Mouse (Mus musculus): ENCODE measurements around the gene Smarca2. TPM values are rescaled to one million over a fixed set of nuclear protein-coding genes. Genes with fewer than 3 reads are reported as not detected.

Gene Smarca2
- polyA plus RNA-seq, 1 experiment from 2014 or later = 72.0 TPM

DNA sequence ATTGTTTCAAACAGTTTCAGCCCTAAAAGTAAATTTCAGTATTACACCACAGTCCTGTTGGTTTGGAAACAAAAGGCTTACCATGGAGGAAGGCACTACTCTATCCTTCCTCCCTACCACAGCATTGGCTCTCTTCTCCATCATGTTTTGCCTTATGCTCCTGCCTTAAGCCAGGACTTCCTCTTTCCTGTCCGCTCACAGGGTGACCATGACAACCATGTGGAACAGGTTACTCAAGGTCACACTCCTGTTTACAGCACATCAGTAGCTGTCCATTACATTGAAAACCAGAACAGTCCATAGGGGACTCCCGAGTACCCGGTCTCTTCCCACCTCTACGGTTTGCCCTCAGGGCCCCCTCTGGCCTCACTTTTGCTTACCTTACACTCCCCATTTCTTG lies 92.3 kb downstream of the Smarca2 start:
- 53% methylated on average over 4 of the region's 4 CpGs for WGBS
- Histone ChIP-seq H3K4me3 (replicated peaks) (no peak overlapping the region), H3K27ac (no peak overlapping the region), H3K9ac (replicated peaks) (no peak overlapping the region), H3K4me1 (replicated peaks) (peaks cover 3% of the 10 kb centered on the region; the same call in 1 of the 2 replicates), H3K36me3 (peaks cover 74% of the 10 kb centered on the region), H3K4me2 (no peak overlapping the region), H3K27me3 (no peaks in the 10 kb centered on the region), H3K9me3 (no peaks in the 10 kb centered on the region)
- no peak for ATAC-seq (ENCODE audit: insufficient number of reproducible peaks, insufficient read depth, low FRiP score, low TSS enrichment, low read depth)

DNA sequence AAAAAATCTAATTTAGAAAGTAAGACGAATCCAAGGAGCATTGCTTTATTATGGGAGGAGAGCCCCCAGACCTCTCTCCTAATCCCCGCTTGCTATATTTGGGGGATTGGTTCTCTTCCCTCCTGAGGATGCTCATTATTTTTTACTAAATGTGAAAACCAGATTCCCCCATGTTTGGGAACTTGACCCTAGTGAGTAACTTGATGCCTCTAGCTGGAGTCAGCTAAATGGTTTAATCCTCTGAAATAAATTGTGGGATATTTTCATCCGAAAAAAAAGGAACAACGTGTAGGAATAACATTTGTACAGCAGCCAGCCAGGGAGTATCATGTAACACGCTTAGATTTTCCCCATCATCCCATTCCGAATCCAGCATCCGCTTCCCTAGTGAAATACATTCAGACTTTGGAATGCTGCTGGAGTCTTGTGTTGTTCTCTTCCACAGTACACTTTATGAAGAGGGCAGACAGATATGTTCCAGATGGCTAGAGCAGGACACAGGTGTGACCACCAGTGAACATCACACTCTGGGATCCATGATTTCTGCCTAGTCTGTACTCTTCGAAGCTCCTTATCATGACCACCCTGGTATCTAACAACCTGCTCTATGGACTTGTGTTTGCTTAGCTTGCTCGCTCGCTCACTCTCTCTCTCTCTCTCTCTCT lies 99.8 kb downstream of the Smarca2 start:
- H3K36me3 ChIP-seq = peaks cover 29% of the 10 kb centered on the region
- H3K4me3 ChIP-seq (replicated peaks) = no peak overlapping the region
- ATAC-seq (ENCODE audit: insufficient number of reproducible peaks, insufficient read depth, low FRiP score, low TSS enrichment, low read depth) = peak; percentile 83
- no peak overlapping the region for H3K4me2 ChIP-seq
- H3K9ac ChIP-seq (replicated peaks) = no peak overlapping the region
- H3K4me1 ChIP-seq (replicated peaks) = peaks cover 40% of the 10 kb centered on the region
- H3K27me3 ChIP-seq = no peaks in the 10 kb centered on the region
- WGBS = 42% methylated on average over 10 of the region's 10 CpGs
- H3K9me3 ChIP-seq = no peaks in the 10 kb centered on the region
- peak overlapping the region; percentile 87 for H3K27ac ChIP-seq

DNA sequence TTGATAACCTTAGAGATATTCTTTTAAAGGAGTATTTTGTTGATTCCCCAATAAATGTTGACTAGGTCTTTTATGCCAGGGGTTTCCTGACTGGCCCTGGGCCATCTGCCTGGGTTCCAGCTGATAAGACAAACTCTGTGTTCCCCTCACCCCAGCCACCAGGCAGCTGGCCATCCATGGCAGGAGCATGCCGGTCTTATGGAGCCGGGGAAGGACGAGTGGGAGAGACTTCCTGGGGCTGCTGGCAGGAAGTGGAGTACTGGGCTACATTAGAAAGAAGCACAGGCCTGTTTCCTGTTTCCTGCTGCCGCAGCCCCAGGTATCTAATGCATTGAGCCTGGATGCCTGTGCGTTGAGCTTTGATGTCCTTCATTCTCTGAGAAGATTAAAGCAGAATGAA lies 102.1 kb downstream of the Smarca2 start:
- Histone ChIP-seq H3K27ac (0 out of 2 replicates have a peak overlapping the region, but pooled peaks have one; percentile 53), H3K27me3 (no peaks in the 10 kb centered on the region), H3K36me3 (peaks cover 19% of the 10 kb centered on the region), H3K4me1 (replicated peaks) (peaks cover 40% of the 10 kb centered on the region), H3K4me3 (replicated peaks) (no peak overlapping the region), H3K9ac (replicated peaks) (no peak overlapping the region), H3K9me3 (no peaks in the 10 kb centered on the region), H3K4me2 (no peak overlapping the region)
- WGBS = 32% methylated on average over 5 of the region's 5 CpGs
- no peak for ATAC-seq (ENCODE audit: insufficient number of reproducible peaks, insufficient read depth, low FRiP score, low TSS enrichment, low read depth)

DNA sequence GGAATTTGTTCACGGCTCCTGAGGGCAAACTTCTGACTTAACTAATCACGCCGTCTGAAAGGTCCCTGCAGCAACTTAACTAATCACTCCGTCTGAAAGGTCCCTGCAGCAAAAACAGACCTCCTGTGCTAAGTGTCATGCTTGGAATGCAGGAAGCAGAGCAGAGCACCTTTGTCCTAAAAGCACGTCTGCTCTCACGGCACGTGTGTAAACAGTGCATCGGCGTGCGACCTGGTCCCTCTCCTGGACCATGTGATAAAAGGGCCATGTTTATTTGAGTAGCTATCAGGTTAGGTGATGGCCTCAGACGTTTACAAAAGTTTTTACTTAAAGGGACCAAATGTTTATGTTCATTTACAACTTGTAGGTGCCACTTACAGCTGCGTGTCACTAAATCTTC lies 104.2 kb downstream of the Smarca2 start:
- 15% methylated on average over 12 of the region's 12 CpGs for WGBS
- Histone ChIP-seq H3K9ac (replicated peaks) (no peak overlapping the region), H3K36me3 (peaks cover 28% of the 10 kb centered on the region), H3K27ac (no peak overlapping the region), H3K4me1 (replicated peaks) (peaks cover 31% of the 10 kb centered on the region), H3K27me3 (no peaks in the 10 kb centered on the region), H3K4me2 (no peak overlapping the region), H3K4me3 (replicated peaks) (no peak overlapping the region), H3K9me3 (no peaks in the 10 kb centered on the region)
- no peak for ATAC-seq (ENCODE audit: insufficient number of reproducible peaks, insufficient read depth, low FRiP score, low TSS enrichment, low read depth)

DNA sequence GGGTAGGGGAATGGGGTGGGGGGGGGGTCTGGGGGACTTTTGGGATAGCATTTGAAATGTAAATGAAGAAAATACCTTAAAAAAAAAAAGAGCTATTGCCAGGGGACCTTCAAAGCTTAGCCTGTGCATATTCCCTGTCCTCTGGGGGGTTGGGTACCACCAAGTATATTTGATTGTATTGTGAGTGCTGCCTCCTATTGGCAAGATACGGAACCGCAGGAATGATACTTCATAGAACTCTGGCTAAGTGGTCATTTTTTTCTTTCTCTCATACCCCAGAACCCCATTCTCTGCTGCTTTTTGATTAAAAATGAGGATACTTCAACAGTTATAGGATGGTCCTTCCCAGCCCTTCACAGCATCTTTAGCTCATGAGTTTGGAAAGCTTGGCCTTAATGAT lies 106.4 kb downstream of the Smarca2 start:
- H3K27ac ChIP-seq = no peak overlapping the region
- H3K9ac ChIP-seq (replicated peaks) = no peak overlapping the region
- H3K9me3 ChIP-seq = no peaks in the 10 kb centered on the region
- no peak overlapping the region for H3K4me2 ChIP-seq
- no peak for ATAC-seq (ENCODE audit: insufficient number of reproducible peaks, insufficient read depth, low FRiP score, low TSS enrichment, low read depth)
- 38% methylated on average over 2 of the region's 2 CpGs for whole genome bisulfite sequencing
- H3K27me3 ChIP-seq = no peaks in the 10 kb centered on the region
- peaks cover 13% of the 10 kb centered on the region for H3K4me1 ChIP-seq (replicated peaks)
- no peak overlapping the region for H3K4me3 ChIP-seq (replicated peaks)
- peaks cover 32% of the 10 kb centered on the region for H3K36me3 ChIP-seq

DNA sequence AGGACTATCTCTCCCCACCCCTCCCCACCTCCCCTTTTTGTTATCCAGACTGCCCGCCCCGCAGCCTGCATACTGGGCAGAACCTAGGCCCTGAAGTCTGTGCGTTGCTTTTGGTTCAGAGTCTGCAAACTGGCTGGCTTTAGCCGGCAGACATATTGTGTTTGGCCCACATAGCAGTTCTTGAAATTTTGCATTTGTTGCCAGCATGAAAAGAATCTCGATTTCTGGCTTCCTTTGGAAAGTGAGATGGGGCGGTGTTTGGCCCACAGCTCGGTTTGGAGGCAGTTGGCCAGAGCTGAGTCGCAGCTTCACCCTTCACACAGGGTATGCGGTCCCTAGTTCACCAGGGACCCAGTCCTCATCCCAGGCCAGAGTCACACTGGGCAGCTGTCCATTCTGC lies 111.4 kb downstream of the Smarca2 start:
- Histone ChIP-seq H3K9me3 (no peaks in the 10 kb centered on the region), H3K9ac (replicated peaks) (no peak overlapping the region), H3K27ac (no peak overlapping the region), H3K4me3 (replicated peaks) (no peak overlapping the region), H3K4me1 (replicated peaks) (no peaks in the 10 kb centered on the region; the same call in 1 of the 2 replicates), H3K4me2 (no peak overlapping the region), H3K36me3 (peaks cover 31% of the 10 kb centered on the region), H3K27me3 (no peaks in the 10 kb centered on the region)
- WGBS = 76% methylated on average over 9 of the region's 9 CpGs
- ATAC-seq (ENCODE audit: insufficient number of reproducible peaks, insufficient read depth, low FRiP score, low TSS enrichment, low read depth) = no peak

DNA sequence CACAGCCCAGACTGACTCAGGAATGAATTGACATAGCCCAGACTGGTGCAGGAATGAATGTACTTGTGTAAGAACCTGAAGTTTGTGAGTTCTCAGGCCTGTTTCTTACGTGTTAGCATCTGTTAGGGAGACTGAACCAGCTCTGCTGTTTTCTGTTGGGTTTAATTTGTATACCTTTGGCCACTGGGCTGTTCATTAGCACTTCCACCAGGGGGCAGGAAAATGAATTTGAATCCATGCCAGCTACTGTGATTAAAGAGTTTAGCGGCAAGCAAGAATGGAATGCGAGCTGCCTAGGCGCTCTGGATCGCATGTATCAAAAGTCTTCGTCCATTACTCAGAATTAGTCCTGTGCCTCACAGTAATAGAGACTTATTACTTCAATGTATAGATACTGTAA lies 113.4 kb downstream of the Smarca2 start:
- Histone ChIP-seq H3K4me2 (no peak overlapping the region), H3K9ac (replicated peaks) (no peak overlapping the region), H3K27me3 (no peaks in the 10 kb centered on the region), H3K36me3 (peaks cover 32% of the 10 kb centered on the region), H3K4me3 (replicated peaks) (no peak overlapping the region), H3K27ac (no peak overlapping the region), H3K4me1 (replicated peaks) (no peaks in the 10 kb centered on the region; the same call in 1 of the 2 replicates), H3K9me3 (no peaks in the 10 kb centered on the region)
- 36% methylated on average over 6 of the region's 6 CpGs for WGBS
- no peak for ATAC-seq (ENCODE audit: insufficient number of reproducible peaks, insufficient read depth, low FRiP score, low TSS enrichment, low read depth)

DNA sequence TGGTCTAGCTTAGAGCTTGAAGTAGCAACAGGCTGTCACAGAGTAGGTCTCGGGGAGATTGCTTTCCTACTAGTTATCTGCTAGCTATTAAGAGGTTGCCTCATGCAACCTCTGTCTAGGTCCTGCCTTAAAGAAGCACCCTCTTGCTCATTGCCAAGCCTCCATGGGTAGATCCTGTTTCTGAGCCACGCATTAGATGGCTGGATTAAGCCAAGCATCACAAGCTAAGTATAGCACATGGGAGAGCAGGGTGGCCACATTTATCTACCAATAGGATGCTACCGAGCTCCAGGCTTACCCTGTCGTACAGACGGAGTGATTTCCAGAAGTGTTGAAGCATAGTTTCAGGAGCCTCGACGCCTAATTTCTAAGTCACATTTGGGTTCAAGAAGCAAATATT lies 114.3 kb downstream of the Smarca2 start:
- ATAC-seq (ENCODE audit: insufficient number of reproducible peaks, insufficient read depth, low FRiP score, low TSS enrichment, low read depth) = no peak
- no peaks in the 10 kb centered on the region for H3K9me3 ChIP-seq
- no peak overlapping the region for H3K27ac ChIP-seq
- no peak overlapping the region for H3K4me3 ChIP-seq (replicated peaks)
- no peaks in the 10 kb centered on the region for H3K27me3 ChIP-seq
- H3K4me2 ChIP-seq = no peak overlapping the region
- no peaks in the 10 kb centered on the region; the same call in 1 of the 2 replicates for H3K4me1 ChIP-seq (replicated peaks)
- no peak overlapping the region for H3K9ac ChIP-seq (replicated peaks)
- WGBS = 92% methylated on average over 7 of the region's 7 CpGs
- peaks cover 38% of the 10 kb centered on the region for H3K36me3 ChIP-seq

DNA sequence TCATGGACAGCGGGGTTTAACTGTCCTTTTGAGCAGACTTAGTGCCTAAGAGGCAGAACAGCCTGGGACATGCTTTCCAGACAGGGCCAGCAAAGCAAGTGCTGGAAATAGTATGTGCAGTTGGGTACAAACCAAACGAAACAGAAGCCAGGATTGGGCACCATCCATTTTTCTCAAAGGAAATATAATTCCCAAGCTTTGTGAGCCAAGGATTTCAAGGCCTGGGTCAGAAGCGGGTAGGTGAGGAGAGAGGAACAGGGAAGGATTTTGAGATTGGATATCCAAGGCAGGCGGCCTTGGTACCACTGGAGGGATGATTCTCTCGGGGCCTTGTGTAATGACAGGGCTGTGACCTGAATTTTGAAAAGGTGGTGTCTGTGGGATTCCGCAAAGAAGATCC lies 116.9 kb downstream of the Smarca2 start:
- WGBS = 87% methylated on average over 6 of the region's 6 CpGs
- H3K27ac ChIP-seq = no peak overlapping the region
- no peak overlapping the region for H3K4me3 ChIP-seq (replicated peaks)
- no peaks in the 10 kb centered on the region for H3K27me3 ChIP-seq
- no peaks in the 10 kb centered on the region for H3K9me3 ChIP-seq
- no peak overlapping the region for H3K9ac ChIP-seq (replicated peaks)
- H3K4me2 ChIP-seq = no peak overlapping the region
- H3K4me1 ChIP-seq (replicated peaks) = no peaks in the 10 kb centered on the region; the same call in 1 of the 2 replicates
- no peak for ATAC-seq (ENCODE audit: insufficient number of reproducible peaks, insufficient read depth, low FRiP score, low TSS enrichment, low read depth)
- peaks cover 28% of the 10 kb centered on the region for H3K36me3 ChIP-seq

DNA sequence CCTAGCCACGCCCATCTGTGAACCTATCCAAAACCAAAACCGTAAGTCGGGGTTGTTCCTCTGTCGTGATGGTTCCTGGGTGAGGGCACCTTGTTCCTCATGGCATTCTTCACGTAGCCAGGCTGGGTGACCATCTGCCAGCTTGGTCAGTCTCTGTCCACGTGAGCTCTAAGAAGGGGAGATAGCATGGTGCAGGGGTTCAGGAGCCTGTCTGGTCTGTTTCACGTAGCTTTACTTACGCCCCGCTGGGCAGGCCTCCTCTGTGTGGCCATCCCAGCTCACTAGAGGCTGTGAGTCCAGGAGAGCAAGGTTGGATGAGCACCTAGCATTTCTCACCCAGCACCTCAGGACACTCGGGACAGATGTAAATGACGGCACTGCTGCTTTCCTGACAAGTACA lies 119.0 kb downstream of the Smarca2 start:
- Histone ChIP-seq H3K4me3 (replicated peaks) (no peak overlapping the region), H3K4me1 (replicated peaks) (peaks cover 11% of the 10 kb centered on the region), H3K4me2 (no peak overlapping the region), H3K27ac (no peak overlapping the region), H3K9ac (replicated peaks) (no peak overlapping the region), H3K36me3 (peaks cover 24% of the 10 kb centered on the region), H3K27me3 (no peaks in the 10 kb centered on the region), H3K9me3 (no peaks in the 10 kb centered on the region)
- ATAC-seq (ENCODE audit: insufficient number of reproducible peaks, insufficient read depth, low FRiP score, low TSS enrichment, low read depth) = no peak
- 89% methylated on average over 11 of the region's 11 CpGs for WGBS

DNA sequence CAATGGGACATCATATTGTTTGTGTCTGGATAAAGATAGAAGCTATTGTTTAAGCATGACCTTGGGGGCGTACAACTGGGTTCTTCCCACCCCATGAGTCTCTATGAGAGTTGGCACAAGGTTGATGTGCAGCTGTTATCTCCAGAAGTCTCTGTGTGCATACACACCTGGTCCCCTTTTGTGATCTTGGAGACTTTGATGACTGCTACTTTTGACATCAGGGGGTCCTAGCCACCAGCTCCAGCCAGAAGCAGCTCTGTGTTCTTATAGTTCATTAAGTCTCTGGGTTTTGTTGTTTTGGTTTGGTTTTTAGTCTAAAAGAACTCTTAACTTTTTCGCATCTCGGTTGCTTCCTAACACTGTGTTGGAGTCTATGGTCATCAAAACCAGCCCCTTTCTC lies 119.8 kb downstream of the Smarca2 start:
- no peak overlapping the region for H3K9ac ChIP-seq (replicated peaks)
- H3K27me3 ChIP-seq = no peaks in the 10 kb centered on the region
- H3K9me3 ChIP-seq = no peaks in the 10 kb centered on the region
- H3K36me3 ChIP-seq = peaks cover 24% of the 10 kb centered on the region
- peaks cover 11% of the 10 kb centered on the region for H3K4me1 ChIP-seq (replicated peaks)
- ATAC-seq (ENCODE audit: insufficient number of reproducible peaks, insufficient read depth, low FRiP score, low TSS enrichment, low read depth) = no peak
- no peak overlapping the region for H3K4me3 ChIP-seq (replicated peaks)
- no peak overlapping the region for H3K4me2 ChIP-seq
- WGBS = 88% methylated on average over 3 of the region's 3 CpGs
- H3K27ac ChIP-seq = no peak overlapping the region

DNA sequence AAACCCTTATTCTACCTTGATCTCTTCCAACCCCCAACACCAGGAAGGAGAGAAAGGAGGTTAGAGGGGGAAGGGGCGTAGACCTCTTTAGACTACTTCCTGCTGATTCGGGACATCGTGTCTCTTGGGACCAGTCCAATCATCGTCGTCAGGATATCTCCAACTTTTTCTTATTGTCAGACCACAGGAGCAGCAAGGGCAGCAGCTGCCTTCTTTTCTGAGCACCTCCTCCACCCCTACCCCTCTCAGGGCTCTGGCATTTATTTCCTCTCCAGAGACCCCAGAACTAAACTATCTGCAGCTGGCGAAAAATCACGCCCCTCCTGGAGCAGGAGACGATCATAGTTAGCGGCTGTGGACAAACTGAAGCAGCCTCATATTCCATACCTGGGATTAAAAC lies 122.9 kb downstream of the Smarca2 start:
- no peak overlapping the region for H3K9ac ChIP-seq (replicated peaks)
- peaks cover 6% of the 10 kb centered on the region for H3K36me3 ChIP-seq
- ATAC-seq (ENCODE audit: insufficient number of reproducible peaks, insufficient read depth, low FRiP score, low TSS enrichment, low read depth) = no peak
- H3K4me2 ChIP-seq = no peak overlapping the region
- H3K4me3 ChIP-seq (replicated peaks) = no peak overlapping the region
- H3K4me1 ChIP-seq (replicated peaks) = peaks cover 31% of the 10 kb centered on the region
- no peaks in the 10 kb centered on the region for H3K9me3 ChIP-seq
- no peaks in the 10 kb centered on the region for H3K27me3 ChIP-seq
- 45% methylated on average over 9 of the region's 9 CpGs for WGBS
- H3K27ac ChIP-seq = no peak overlapping the region
